Mouse (Mus musculus): ENCODE results near the gene Olfr368.

The Olfr368 gene

GRCm38 (mm10) chr2:37326215-37326614 lies at the start of gene Olfr368:
Gene Olfr368, plus strand, starts transcription at chr2:37326515.
- DNase-seq (ENCODE audit: low spot score) = no peak

- DNase-seq (ENCODE audit: low spot score) = no peak
Measured at GRCm38 (mm10) chr2:37333321-37333720, 7.0 kb downstream of the Olfr368 start.

- no peak for DNase-seq (ENCODE audit: low spot score)
Measured at GRCm38 (mm10) chr2:37338497-37339187, 12.3 kb downstream of the Olfr368 start.

- no peak for DNase-seq (ENCODE audit: low spot score)
Measured at GRCm38 (mm10) chr2:37351671-37352070, 25.4 kb downstream of the Olfr368 start.

GRCm38 (mm10) chr2:37355571-37355970 lies 29.3 kb downstream of the Olfr368 start:
- DNase-seq (ENCODE audit: low spot score) = no peak

GRCm38 (mm10) chr2:37358633-37359540 lies 32.6 kb downstream of the Olfr368 start, which contains the start of gene Pdcl:
Gene Pdcl, minus strand, starts transcription at chr2:37359332.
- peak; percentile 91 for DNase-seq (ENCODE audit: low spot score)

GRCm38 (mm10) chr2:37359908-37360307 lies 33.6 kb downstream of the Olfr368 start:
- no peak for DNase-seq (ENCODE audit: low spot score)

GRCm38 (mm10) chr2:37370651-37371050 lies 44.3 kb downstream of the Olfr368 start:
- no peak for DNase-seq (ENCODE audit: low spot score)

- no peak for DNase-seq (ENCODE audit: low spot score)
Measured at GRCm38 (mm10) chr2:37376018-37376417, 49.7 kb downstream of the Olfr368 start.

GRCm38 (mm10) chr2:37380189-37380588 lies 53.9 kb downstream of the Olfr368 start:
- DNase-seq (ENCODE audit: low spot score) = no peak

All from testis, postnatal 14 days (tissue).